Comparison of ENCODE assay signal across 8 mouse cellular contexts in the genomic region with DNA sequence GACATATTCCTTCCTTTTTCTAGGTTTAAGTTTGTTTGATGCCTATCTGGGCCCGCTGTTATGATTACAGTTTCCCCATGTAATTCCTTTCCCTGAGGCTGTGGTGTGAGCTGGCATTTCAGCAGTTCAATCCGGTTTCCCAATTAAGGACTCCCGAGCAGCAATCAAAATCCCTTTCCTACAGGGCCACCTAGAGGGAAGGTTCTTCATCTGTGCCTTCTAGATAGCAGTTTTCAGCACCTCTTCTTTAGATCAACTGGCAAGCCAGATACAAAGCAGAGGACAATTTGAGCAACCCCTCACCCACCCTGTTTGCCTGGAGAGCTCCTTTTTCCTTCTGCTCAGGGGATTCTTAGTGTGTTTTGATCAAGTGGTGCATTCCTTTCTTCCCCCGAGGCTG. TPM values are rescaled to one million over a fixed set of nuclear protein-coding genes. Genes with fewer than 3 reads are reported as not detected.
DNase-seq lines count a peak whose midpoint lies in the region; ATAC-seq lines count a peak whose summit lies in the region.
"Had no signal": no experiment of that assay in that cellular context is flagged by ENCODE, and none has a peak within 500 bp of the region (broad histone marks: within the 10 kb centered on the region; RNA-seq: fewer than 3 reads in every experiment).

No protein-coding gene starts in this region.

- intact Hi-C loops in left cerebral cortex, postnatal 36 days (cut with DNase I) = no loop called here

- no peak for ATAC-seq in activated CD4-positive, CD25-positive, alpha-beta regulatory T cell, adult 4 months

- peak; percentile 76 for DNase-seq in layer of hippocampus, adult 11-12 months (ENCODE audit: low spot score)
- no peak for DNase-seq in layer of hippocampus, adult 9-10 months (ENCODE audit: low spot score)
- DNase-seq in adipocyte (ENCODE audit: low spot score) = peak; percentile 89
- peak; percentile 72 to 79 for DNase-seq in cerebellum, postnatal 14 days
- peak; percentile 29 to 32 for DNase-seq in left cerebral cortex, postnatal 36 days (ENCODE audit: low spot score in 2 of 2)
- DNase-seq in spleen, adult 12 weeks (ENCODE audit: low spot score) = no peak

RNA-seq across cellular contexts. Expression of a gene that starts 14.0 kb away (rescaled TPM):
- total RNA-seq in left cerebral cortex, postnatal 36 days (2021) = 1 to 10 TPM in 1 of 2 experiments, under 1 TPM in 1; 0.39 to 1.1 TPM
- polyA plus RNA-seq in activated CD4-positive, CD25-positive, alpha-beta regulatory T cell, adult 4 months (2017; shearing (Covaris generic)) = not detected
- total RNA-seq: hematopoietic stem cell, adult 5-6 weeks had no signal

RNA-seq across cellular contexts. Expression of a gene that starts 22.6 kb away (rescaled TPM):
- 10 to 100 TPM; 24.1 to 25.0 TPM for total RNA-seq in left cerebral cortex, postnatal 36 days (2021)
- polyA plus RNA-seq in activated CD4-positive, CD25-positive, alpha-beta regulatory T cell, adult 4 months (2017; shearing (Covaris generic)) = 1 to 10 TPM; 6.7 to 8.2 TPM

Comparison
In these comparisons a context has a peak if more than half of its experiments do, and no peak if none do; other contexts are left out.
1. DNase-seq: peak in layer of hippocampus, adult 11-12 months (single experiment), adipocyte (single experiment), cerebellum, postnatal 14 days (2 of 2) and left cerebral cortex, postnatal 36 days (2 of 2); none in layer of hippocampus, adult 9-10 months (single experiment) and spleen, adult 12 weeks (single experiment).